Mouse (Mus musculus): ENCODE measurements around the gene Coq8b.

GRCm38 (mm10) chr7:27227676-27228075 is 5.1 kb upstream of the Coq8b start:
- TF ChIP-seq CTCF (conservative IDR thresholded peaks at IDR 0.05; ENCODE audit: insufficient read depth, insufficient read length, low read depth, low read length), result no peak
- TF ChIP-seq POLR2A (IDR thresholded peaks at IDR 0.05; ENCODE audit: low read depth, low read length), result no peak

All from kidney, adult 2 months (tissue).